13 mouse cellular contexts compared by ENCODE assay signal in genomic region chr2:156776907-156777306, GRCm38 (mm10). TPM values are rescaled to one million over a fixed set of nuclear protein-coding genes. Genes with fewer than 3 reads are reported as not detected.
DNase-seq lines count a peak whose midpoint lies in the region; ATAC-seq and TF ChIP-seq lines count a peak whose summit lies in the region.
"Had no signal": no experiment of that assay in that cellular context is flagged by ENCODE, and none has a peak within 500 bp of the region (broad histone marks: within the 10 kb centered on the region; RNA-seq: fewer than 3 reads in every experiment).

No protein-coding gene starts in this region.

- no peaks in the 10 kb centered on the region for H3K9me3 ChIP-seq in heart, postnatal 0 days (replicated peaks; ENCODE audit: control insufficient read depth, low read length)
- H3K9me3 ChIP-seq in midbrain, embryonic 11.5 days (ENCODE audit: control insufficient read depth, low read length) = no peaks in the 10 kb centered on the region
- no peaks in the 10 kb centered on the region for H3K9me3 ChIP-seq in midbrain, embryonic 14.5 days (ENCODE audit: control insufficient read depth, low read length)
- H3K9me3 ChIP-seq in intestine, embryonic 16.5 days (ENCODE audit: control insufficient read depth, low read length) = no peaks in the 10 kb centered on the region
- H3K9me3 ChIP-seq: hindbrain, embryonic 15.5 days; neural tube, embryonic 15.5 days had no signal

- WGBS in heart, postnatal 0 days = 39% methylated on average over 2 of the region's 2 CpGs
- WGBS in midbrain, embryonic 11.5 days = 81% methylated on average over 2 of the region's 2 CpGs
- WGBS in midbrain, embryonic 14.5 days = 90% methylated on average over 2 of the region's 2 CpGs
- WGBS in intestine, embryonic 16.5 days = 89% methylated on average over 2 of the region's 2 CpGs

- peak overlapping the region; percentile 60 for H3K4me2 ChIP-seq in heart, postnatal 0 days (ENCODE audit: low read depth, low read length)
- no peak overlapping the region for H3K4me2 ChIP-seq in midbrain, embryonic 11.5 days
- H3K4me2 ChIP-seq in midbrain, embryonic 14.5 days (ENCODE audit: low read length) = no peak overlapping the region
- H3K4me2 ChIP-seq in intestine, embryonic 16.5 days (ENCODE audit: low read depth, low read length) = peak overlapping the region; percentile 33
- H3K4me2 ChIP-seq: hindbrain, embryonic 15.5 days; neural tube, embryonic 15.5 days had no signal

- H3K9ac ChIP-seq in heart, postnatal 0 days (replicated peaks; ENCODE audit: low read depth, low read length) = peak overlapping the region; percentile 25
- no peak overlapping the region for H3K9ac ChIP-seq in midbrain, embryonic 11.5 days (ENCODE audit: low read length)
- no peak overlapping the region for H3K9ac ChIP-seq in midbrain, embryonic 14.5 days (replicated peaks; ENCODE audit: low read length)
- H3K9ac ChIP-seq in intestine, embryonic 16.5 days (ENCODE audit: low read depth, low read length) = peak overlapping the region; percentile 53
- H3K9ac ChIP-seq: hindbrain, embryonic 15.5 days; neural tube, embryonic 15.5 days had no signal

- no peak for ATAC-seq in heart, postnatal 0 days (ENCODE audit: insufficient read depth, low read depth)
- no peak for ATAC-seq in midbrain, embryonic 11.5 days (ENCODE audit: low FRiP score)
- ATAC-seq in midbrain, embryonic 14.5 days (ENCODE audit: low FRiP score, low TSS enrichment) = no peak
- no peak for ATAC-seq in intestine, embryonic 16.5 days
- ATAC-seq: midbrain, embryonic 16.5 days had no signal

- DNase-seq in heart, postnatal 0 days (ENCODE audit: low spot score) = no peak
- DNase-seq in heart, postnatal 10 days = no peak
- peak; percentile 35 for DNase-seq in midbrain, embryonic 11.5 days (ENCODE audit: low spot score, missing footprints)
- DNase-seq in midbrain, embryonic 14.5 days = no peak
- DNase-seq in cerebellum, adult 9-11 months = no peak
- DNase-seq in urinary bladder, postnatal 4 days (ENCODE audit: low spot score in 2 of 2) = no peak
- DNase-seq: adrenal gland, postnatal 25 days; gastrocnemius, postnatal 10 days; lung, adult 2 months had no signal

- no peaks in the 10 kb centered on the region for H3K27me3 ChIP-seq in heart, postnatal 0 days (ENCODE audit: control insufficient read depth, insufficient read depth, low read length)
- H3K27me3 ChIP-seq in midbrain, embryonic 11.5 days (ENCODE audit: control insufficient read depth, insufficient read depth, low read length) = peaks cover 8% of the 10 kb centered on the region
- H3K27me3 ChIP-seq in midbrain, embryonic 14.5 days (ENCODE audit: control insufficient read depth, insufficient read depth, low read length) = no peaks in the 10 kb centered on the region
- no peaks in the 10 kb centered on the region for H3K27me3 ChIP-seq in intestine, embryonic 16.5 days (replicated peaks; ENCODE audit: control insufficient read depth, insufficient read depth, low read length)
- H3K27me3 ChIP-seq: hindbrain, embryonic 15.5 days had no signal

- H3K27ac ChIP-seq in heart, postnatal 0 days (ENCODE audit: low read depth) = peak overlapping the region; percentile 55; the same call in 1 of the 2 replicates
- no peak overlapping the region for H3K27ac ChIP-seq in midbrain, embryonic 11.5 days (ENCODE audit: low read depth, low read length)
- H3K27ac ChIP-seq in midbrain, embryonic 14.5 days (replicated peaks; ENCODE audit: low read depth, low read length) = no peak overlapping the region
- H3K27ac ChIP-seq in intestine, embryonic 16.5 days (ENCODE audit: low read length) = peak overlapping the region; percentile 59
- H3K27ac ChIP-seq: hindbrain, embryonic 15.5 days; neural tube, embryonic 15.5 days had no signal

- peaks cover 16% of the 10 kb centered on the region for H3K36me3 ChIP-seq in heart, postnatal 0 days (replicated peaks; ENCODE audit: control insufficient read depth, insufficient read depth, low read length)
- no peaks in the 10 kb centered on the region for H3K36me3 ChIP-seq in midbrain, embryonic 11.5 days (ENCODE audit: control insufficient read depth, insufficient read depth, low read length)
- H3K36me3 ChIP-seq in midbrain, embryonic 14.5 days (ENCODE audit: control insufficient read depth, insufficient read depth, low read length) = no peaks in the 10 kb centered on the region
- no peaks in the 10 kb centered on the region for H3K36me3 ChIP-seq in intestine, embryonic 16.5 days (ENCODE audit: control insufficient read depth, insufficient read depth, low read length)
- H3K36me3 ChIP-seq: hindbrain, embryonic 15.5 days; neural tube, embryonic 15.5 days had no signal

- TF ChIP-seq CTCF in heart, postnatal 0 days (IDR thresholded peaks at IDR 0.05; ENCODE audit: low read depth) = no peak

- H3K4me3 ChIP-seq in heart, postnatal 0 days (ENCODE audit: low read depth, low read length) = peak overlapping the region; percentile 32
- H3K4me3 ChIP-seq in midbrain, embryonic 11.5 days (ENCODE audit: low read depth, low read length) = no peak overlapping the region
- no peak overlapping the region for H3K4me3 ChIP-seq in midbrain, embryonic 14.5 days (replicated peaks; ENCODE audit: low read depth, low read length)
- peak overlapping the region; percentile 44 for H3K4me3 ChIP-seq in intestine, embryonic 16.5 days (ENCODE audit: low read length)
- H3K4me3 ChIP-seq: hindbrain, embryonic 15.5 days had no signal

- TF ChIP-seq EP300 in heart, postnatal 0 days (IDR thresholded peaks at IDR 0.05; ENCODE audit: low read depth) = no peak

- intact Hi-C loops in heart, postnatal 10 days (cut with DNase I) = no loop called here

- peaks cover 38% of the 10 kb centered on the region for H3K4me1 ChIP-seq in heart, postnatal 0 days (ENCODE audit: control insufficient read depth, insufficient read depth)
- H3K4me1 ChIP-seq in midbrain, embryonic 11.5 days (ENCODE audit: control insufficient read depth, insufficient read depth, low read length) = peaks cover 19% of the 10 kb centered on the region
- peaks cover 10% of the 10 kb centered on the region for H3K4me1 ChIP-seq in midbrain, embryonic 14.5 days (ENCODE audit: control insufficient read depth, insufficient read depth, low read length)
- peaks cover 40% of the 10 kb centered on the region for H3K4me1 ChIP-seq in intestine, embryonic 16.5 days (ENCODE audit: control insufficient read depth, insufficient read depth, low read length)

RNA-seq across cellular contexts. Expression of gene Myl9, which starts 1.7 kb away (rescaled TPM):
- 1,299 and 1,431 TPM in 2 replicates for total RNA-seq in heart, postnatal 0 days (2014; rRNA removed; ENCODE audit: low replicate concordance)
- polyA plus RNA-seq in heart, postnatal 0 days (2015; fragmentation: Nextera tagmentation; extraction: Ambion mirVana) = 1,847 and 1,885 TPM in 2 replicates
- 100 to 1,000 TPM; 391 to 523 TPM for total RNA-seq in heart, postnatal 10 days (2021)
- polyA plus RNA-seq in midbrain, embryonic 11.5 days (2014; fragmentation: Nextera tagmentation; extraction: Ambion mirVana) = 112 and 118 TPM in 2 replicates
- polyA plus RNA-seq in midbrain, embryonic 14.5 days (2014; fragmentation: Nextera tagmentation; extraction: Ambion mirVana) = 22.5 and 33.0 TPM in 2 replicates
- polyA plus RNA-seq in intestine, embryonic 16.5 days (2015; fragmentation: Nextera tagmentation; extraction: Ambion mirVana) = 1,232 and 1,258 TPM in 2 replicates

Comparison
In these comparisons a context has a peak if more than half of its experiments do, and no peak if none do; other contexts are left out.
1. H3K27ac ChIP-seq: peak in heart, postnatal 0 days (single experiment) and intestine, embryonic 16.5 days (single experiment); none in midbrain, embryonic 11.5 days (single experiment) and midbrain, embryonic 14.5 days (single experiment).
2. H3K4me2 ChIP-seq: peak in heart, postnatal 0 days (single experiment) and intestine, embryonic 16.5 days (single experiment); none in midbrain, embryonic 11.5 days (single experiment) and midbrain, embryonic 14.5 days (single experiment).
3. H3K4me3 ChIP-seq: peak in heart, postnatal 0 days (single experiment) and intestine, embryonic 16.5 days (single experiment); none in midbrain, embryonic 11.5 days (single experiment) and midbrain, embryonic 14.5 days (single experiment).
4. H3K9ac ChIP-seq: peak in heart, postnatal 0 days (single experiment) and intestine, embryonic 16.5 days (single experiment); none in midbrain, embryonic 11.5 days (single experiment) and midbrain, embryonic 14.5 days (single experiment).
5. RNA of gene Myl9, which starts 1.7 kb away (polyA plus RNA-seq): 1,847 to 1,885 TPM in heart, postnatal 0 days and 1,232 to 1,258 TPM in intestine, embryonic 16.5 days; 112 to 118 TPM in midbrain, embryonic 11.5 days and 22.5 to 33.0 TPM in midbrain, embryonic 14.5 days; every median in the first group is over 10 times any median in the second.